Mouse (Mus musculus) embryo, embryonic 10 days (tissue): ENCODE measurements around the gene Mfsd14a.
"Not testable (repeated sequence)": the region's sequence is repeated elsewhere in the genome, so short reads cannot be mapped to it uniquely, and the experiment has no call there.

ENCODE experiments used
- DNase-seq: peaks from one replicate; pipeline ENCODE4 v3.0.0-alpha.2; 2015; ENCODE audit warnings: low spot score

Gene Mfsd14a

GRCm38 (mm10) chr3:116662463-116662863, at the start of gene Mfsd14a:
TSS of gene Mfsd14a (minus strand) at chr3:116662677.
- peak; percentile 98 for DNase-seq

- peak; percentile 69 for DNase-seq
Measured at GRCm38 (mm10) chr3:116711624-116712435, 49.4 kb upstream of the Mfsd14a start.

- DNase-seq: no peak
Measured at GRCm38 (mm10) chr3:116710941-116711340, 48.5 kb upstream of the Mfsd14a start.

GRCm38 (mm10) chr3:116705637-116706204, 43.2 kb upstream of the Mfsd14a start:
- no peak for DNase-seq

GRCm38 (mm10) chr3:116703835-116704234, 41.4 kb upstream of the Mfsd14a start:
- no peak for DNase-seq

- DNase-seq: no peak
Measured at GRCm38 (mm10) chr3:116702647-116703272, 40.3 kb upstream of the Mfsd14a start.

- DNase-seq: no peak
Measured at GRCm38 (mm10) chr3:116701601-116702000, 39.1 kb upstream of the Mfsd14a start.

- DNase-seq: no peak
Measured at GRCm38 (mm10) chr3:116698786-116699185, 36.3 kb upstream of the Mfsd14a start.

GRCm38 (mm10) chr3:116695666-116695985, 33.1 kb upstream of the Mfsd14a start:
- no peak for DNase-seq

- no peak for DNase-seq
Measured at GRCm38 (mm10) chr3:116694955-116695665, 32.6 kb upstream of the Mfsd14a start.

GRCm38 (mm10) chr3:116694312-116694711, 31.8 kb upstream of the Mfsd14a start:
- DNase-seq: no peak

GRCm38 (mm10) chr3:116681160-116681559, 18.7 kb upstream of the Mfsd14a start, which contains the start of gene Gm43191:
TSS of gene Gm43191 (minus strand) at chr3:116681260.
- DNase-seq: no peak

- not testable (repeated sequence) for DNase-seq
Measured at GRCm38 (mm10) chr3:116664281-116664680, 1.8 kb upstream of the Mfsd14a start.

GRCm38 (mm10) chr3:116661870-116662414, 535 bp downstream of the Mfsd14a start:
- DNase-seq: peak; percentile 38

GRCm38 (mm10) chr3:116661288-116661869, 1.1 kb downstream of the Mfsd14a start:
- DNase-seq: peak; percentile 11

GRCm38 (mm10) chr3:116659856-116660430, 2.5 kb downstream of the Mfsd14a start:
- DNase-seq: no peak

GRCm38 (mm10) chr3:116658928-116659565, 3.4 kb downstream of the Mfsd14a start:
- DNase-seq: no peak

- DNase-seq: no peak
Measured at GRCm38 (mm10) chr3:116656184-116656965, 6.1 kb downstream of the Mfsd14a start.

- DNase-seq: not testable (repeated sequence)
Measured at GRCm38 (mm10) chr3:116654051-116654450, 8.4 kb downstream of the Mfsd14a start.
